Mouse (Mus musculus) adrenal gland (tissue): ENCODE results near the gene Nxn.

Experiments used
- intact Hi-C: fragments of 180-260 bp; cut with DNase I; formaldehyde crosslinking; loops from one replicate; pipeline ENCODE4 v1.15.1; 2025

Nxn gene

GRCm38 (mm10) chr11:76366720-76367119 is 32.2 kb downstream of the Nxn start:
- intact Hi-C loops = loop anchor here (5.0 kb wide), 1 partner anchor 44 kb away; no protein-coding TSS in a partner anchor

GRCm38 (mm10) chr11:76364038-76364437 is 34.9 kb downstream of the Nxn start:
- intact Hi-C loops = loop anchor here (5.0 kb wide), 1 partner anchor 33 kb away; the partner anchor contains the start of gene Nxn

- intact Hi-C loops = loop anchor here (5.0 kb wide), 1 partner anchor 34 kb away; the partner anchor contains the start of gene Nxn
These were observed 35.3 kb downstream of the Nxn start for GRCm38 (mm10) chr11:76363636-76364035.

- intact Hi-C loops = loop anchor here (5.0 kb wide), 1 partner anchor 34 kb away; the partner anchor contains the start of gene Nxn
These were observed 35.8 kb downstream of the Nxn start for GRCm38 (mm10) chr11:76363178-76363577.

GRCm38 (mm10) chr11:76361422-76361821 is 37.5 kb downstream of the Nxn start:
- intact Hi-C loops = loop anchor here (5.0 kb wide), 1 partner anchor 36 kb away; the partner anchor contains the start of gene Nxn

GRCm38 (mm10) chr11:76360255-76360654 is 38.7 kb downstream of the Nxn start:
- intact Hi-C loops = loop anchor here (5.0 kb wide), 1 partner anchor 37 kb away; the partner anchor contains the start of gene Nxn

- intact Hi-C loops = no loop called here
These were observed 40.2 kb downstream of the Nxn start for GRCm38 (mm10) chr11:76358628-76359320.

- intact Hi-C loops = no loop called here
These were observed 41.5 kb downstream of the Nxn start for GRCm38 (mm10) chr11:76357464-76357863.

GRCm38 (mm10) chr11:76356091-76356490 is 42.8 kb downstream of the Nxn start:
- intact Hi-C loops = no loop called here

GRCm38 (mm10) chr11:76355425-76355824 is 43.5 kb downstream of the Nxn start:
- intact Hi-C loops = no loop called here

- intact Hi-C loops = no loop called here
These were observed 45.9 kb downstream of the Nxn start for GRCm38 (mm10) chr11:76352861-76353558.

- intact Hi-C loops = no loop called here
These were observed 47.3 kb downstream of the Nxn start for GRCm38 (mm10) chr11:76351624-76352011.

- intact Hi-C loops = no loop called here
These were observed 47.9 kb downstream of the Nxn start for GRCm38 (mm10) chr11:76350931-76351623.

GRCm38 (mm10) chr11:76349833-76350232 is 49.1 kb downstream of the Nxn start:
- intact Hi-C loops = no loop called here

- intact Hi-C loops = no loop called here
These were observed 51.4 kb downstream of the Nxn start for GRCm38 (mm10) chr11:76347589-76347988.

- intact Hi-C loops = no loop called here
These were observed 55.9 kb downstream of the Nxn start for GRCm38 (mm10) chr11:76343031-76343430.

GRCm38 (mm10) chr11:76341884-76342645 is 56.9 kb downstream of the Nxn start:
- intact Hi-C loops = no loop called here

- intact Hi-C loops = no loop called here
These were observed 57.8 kb downstream of the Nxn start for GRCm38 (mm10) chr11:76341163-76341562.

GRCm38 (mm10) chr11:76339830-76340229 is 59.1 kb downstream of the Nxn start:
- intact Hi-C loops = no loop called here

- intact Hi-C loops = no loop called here
These were observed 59.8 kb downstream of the Nxn start for GRCm38 (mm10) chr11:76339141-76339540.

GRCm38 (mm10) chr11:76338656-76339055 is 60.3 kb downstream of the Nxn start:
- intact Hi-C loops = no loop called here
